Mouse (Mus musculus): ENCODE results near the gene Gm20388. TPM values are rescaled to one million over a fixed set of nuclear protein-coding genes. Genes with fewer than 3 reads are reported as not detected.

Gm20388 gene
- polyA plus RNA-seq, 1 experiment = 49.7 TPM

DNA sequence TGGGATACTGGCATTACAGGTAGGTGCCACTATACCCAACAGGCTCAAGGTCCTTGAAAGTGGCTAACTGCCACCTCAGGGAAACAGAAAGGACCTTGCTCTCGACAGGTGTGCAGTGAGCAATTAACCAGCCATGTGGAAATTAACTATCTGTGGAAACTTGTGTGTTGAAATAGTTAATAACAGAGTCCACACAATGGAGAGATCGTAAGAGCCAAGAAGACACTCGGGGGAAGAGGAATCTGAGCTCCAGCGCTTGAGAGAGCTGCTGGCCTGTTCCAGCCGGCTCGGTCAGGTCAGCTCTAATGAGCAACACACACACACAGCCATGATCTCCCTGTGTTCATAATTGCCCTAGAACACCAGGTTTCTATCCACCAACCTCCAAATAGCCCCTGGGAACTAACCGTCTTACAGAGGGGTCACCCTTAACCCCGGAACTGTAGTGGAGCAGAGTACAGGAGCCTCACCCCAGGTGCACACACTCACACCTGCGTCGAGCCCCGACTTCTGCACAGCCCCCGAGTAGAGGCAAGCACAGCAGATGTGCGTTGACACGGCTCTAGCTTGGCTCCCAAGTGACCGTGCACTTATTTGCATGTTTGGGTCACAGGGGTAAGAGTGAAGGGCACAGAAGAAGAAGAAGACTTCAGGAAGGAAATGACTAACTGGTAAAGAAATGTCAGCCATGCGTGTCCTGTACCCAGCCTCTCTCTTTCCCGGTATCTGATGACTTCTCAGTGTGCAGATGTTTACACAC, 814.4 kb downstream of the Gm20388 start:
- TF ChIP-seq POLR2A (IDR thresholded peaks at IDR 0.05; ENCODE audit: low read depth, low read length) (no peak), CTCF (conservative IDR thresholded peaks at IDR 0.05; ENCODE audit: insufficient read depth, insufficient read length, low read depth, low read length) (no peak)
- Histone ChIP-seq H3K27ac (ENCODE audit: insufficient read depth, low read depth, low read length) (peak overlapping the region; percentile 49), H3K4me3 (ENCODE audit: insufficient read depth, low read depth, low read length) (no peak overlapping the region), H3K4me1 (ENCODE audit: control insufficient read depth, insufficient read depth, low read length) (peaks cover 9% of the 10 kb centered on the region; the same call in 1 of the 2 replicates), H3K27me3 (replicated peaks; ENCODE audit: control insufficient read depth, insufficient read depth, low read length) (no peaks in the 10 kb centered on the region), H3K36me3 (ENCODE audit: control insufficient read depth, insufficient read depth, low read length) (no peaks in the 10 kb centered on the region)
- peak; percentile 84 for DNase-seq
- 21% methylated on average over 17 of the region's 17 CpGs for whole genome bisulfite sequencing

DNA sequence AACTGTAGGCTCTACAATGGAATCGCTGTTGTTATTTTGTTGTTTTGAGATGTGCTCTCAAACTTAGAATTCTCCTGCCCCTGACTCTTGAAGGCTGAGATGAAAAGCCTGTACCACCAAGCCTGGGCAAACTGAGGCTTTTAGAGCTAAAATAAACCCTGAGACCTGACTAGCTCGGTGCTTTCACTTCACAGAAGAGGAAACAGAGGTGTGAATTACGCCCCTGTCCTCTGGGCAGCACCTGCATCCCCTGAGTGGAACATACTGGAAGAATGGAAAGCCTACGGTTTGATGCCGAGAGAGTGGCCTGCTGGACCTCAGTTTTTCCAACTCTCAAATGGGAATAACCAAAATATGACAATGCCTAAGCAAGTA, 814.9 kb downstream of the Gm20388 start:
- Histone ChIP-seq H3K4me3 (ENCODE audit: insufficient read depth, low read depth, low read length) (no peak overlapping the region), H3K36me3 (ENCODE audit: control insufficient read depth, insufficient read depth, low read length) (no peaks in the 10 kb centered on the region), H3K27ac (ENCODE audit: insufficient read depth, low read depth, low read length) (peak overlapping the region; percentile 49; the same call in 1 of the 2 replicates), H3K4me1 (ENCODE audit: control insufficient read depth, insufficient read depth, low read length) (peaks cover 9% of the 10 kb centered on the region; the same call in 1 of the 2 replicates), H3K27me3 (replicated peaks; ENCODE audit: control insufficient read depth, insufficient read depth, low read length) (no peaks in the 10 kb centered on the region)
- TF ChIP-seq POLR2A (IDR thresholded peaks at IDR 0.05; ENCODE audit: low read depth, low read length) (no peak), CTCF (conservative IDR thresholded peaks at IDR 0.05; ENCODE audit: insufficient read depth, insufficient read length, low read depth, low read length) (no peak)
- WGBS = 73% methylated on average over 5 of the region's 5 CpGs
- DNase-seq = no peak

DNA sequence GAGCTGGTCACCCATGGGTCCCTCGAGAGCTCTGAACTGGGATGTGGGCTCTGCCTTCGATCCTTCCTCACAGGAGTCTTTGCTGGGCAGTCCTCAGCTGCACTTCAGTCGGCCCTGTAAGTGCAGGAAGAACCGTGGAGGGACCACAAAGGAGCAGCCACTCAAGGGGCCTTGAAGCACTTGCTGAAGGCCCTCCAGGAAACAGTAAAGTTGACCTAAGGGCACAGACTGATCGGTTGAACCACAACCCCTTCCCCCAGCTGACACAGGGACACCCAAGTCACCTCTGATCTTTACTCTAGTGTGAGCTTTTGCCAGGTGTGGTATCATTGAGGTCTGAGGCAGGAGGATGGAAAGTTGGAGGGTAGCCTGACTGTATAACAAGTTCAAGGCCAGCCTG, 815.4 kb downstream of the Gm20388 start:
- no peak for TF ChIP-seq CTCF (conservative IDR thresholded peaks at IDR 0.05; ENCODE audit: insufficient read depth, insufficient read length, low read depth, low read length)
- TF ChIP-seq POLR2A (IDR thresholded peaks at IDR 0.05; ENCODE audit: low read depth, low read length) = no peak
- H3K27me3 ChIP-seq (replicated peaks; ENCODE audit: control insufficient read depth, insufficient read depth, low read length) = no peaks in the 10 kb centered on the region
- no peak for DNase-seq
- peaks cover 9% of the 10 kb centered on the region; the same call in 1 of the 2 replicates for H3K4me1 ChIP-seq (ENCODE audit: control insufficient read depth, insufficient read depth, low read length)
- 76% methylated on average over 5 of the region's 5 CpGs for WGBS
- no peak overlapping the region for H3K4me3 ChIP-seq (ENCODE audit: insufficient read depth, low read depth, low read length)
- H3K36me3 ChIP-seq (ENCODE audit: control insufficient read depth, insufficient read depth, low read length) = no peaks in the 10 kb centered on the region
- no peak overlapping the region for H3K27ac ChIP-seq (ENCODE audit: insufficient read depth, low read depth, low read length)

DNA sequence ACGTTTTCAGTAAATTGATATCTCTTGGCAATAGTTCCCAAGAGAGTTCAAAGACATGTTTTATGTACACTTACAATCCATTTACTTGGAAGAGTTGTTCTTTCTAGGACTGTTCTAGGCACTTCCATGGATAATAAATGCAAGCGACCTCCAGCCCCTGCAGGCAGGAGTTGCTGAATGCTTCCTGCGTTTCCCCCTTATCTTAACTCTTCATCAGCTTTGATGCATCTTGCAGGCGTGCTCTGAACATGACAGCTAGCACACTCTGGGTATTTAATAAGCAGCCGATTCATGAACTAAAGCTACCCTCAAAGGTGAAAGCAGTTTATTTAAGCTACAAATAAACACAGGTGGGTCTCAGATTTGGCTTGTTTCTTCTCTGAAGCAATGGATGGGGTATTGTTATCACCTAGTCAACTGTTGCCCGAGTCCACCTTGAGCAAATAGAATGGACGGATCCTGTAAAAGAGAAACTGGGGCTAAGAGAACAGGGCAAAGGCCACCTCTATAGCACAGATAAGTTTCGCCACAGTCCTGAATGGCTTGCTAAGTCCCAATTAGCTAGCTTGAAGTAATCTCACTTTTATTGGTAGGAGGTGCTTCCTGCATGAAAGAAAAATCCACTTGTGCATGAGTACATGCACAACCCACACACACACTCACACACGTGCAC, 818.0 kb downstream of the Gm20388 start:
- Histone ChIP-seq H3K4me1 (ENCODE audit: control insufficient read depth, insufficient read depth, low read length) (peaks cover 9% of the 10 kb centered on the region; the same call in 1 of the 2 replicates), H3K36me3 (ENCODE audit: control insufficient read depth, insufficient read depth, low read length) (no peaks in the 10 kb centered on the region), H3K27me3 (replicated peaks; ENCODE audit: control insufficient read depth, insufficient read depth, low read length) (no peaks in the 10 kb centered on the region), H3K27ac (ENCODE audit: insufficient read depth, low read depth, low read length) (no peak overlapping the region), H3K4me3 (ENCODE audit: insufficient read depth, low read depth, low read length) (no peak overlapping the region)
- TF ChIP-seq CTCF (conservative IDR thresholded peaks at IDR 0.05; ENCODE audit: insufficient read depth, insufficient read length, low read depth, low read length) (no peak), POLR2A (IDR thresholded peaks at IDR 0.05; ENCODE audit: low read depth, low read length) (no peak)
- WGBS = 68% methylated on average over 9 of the region's 9 CpGs
- DNase-seq = no peak

DNA sequence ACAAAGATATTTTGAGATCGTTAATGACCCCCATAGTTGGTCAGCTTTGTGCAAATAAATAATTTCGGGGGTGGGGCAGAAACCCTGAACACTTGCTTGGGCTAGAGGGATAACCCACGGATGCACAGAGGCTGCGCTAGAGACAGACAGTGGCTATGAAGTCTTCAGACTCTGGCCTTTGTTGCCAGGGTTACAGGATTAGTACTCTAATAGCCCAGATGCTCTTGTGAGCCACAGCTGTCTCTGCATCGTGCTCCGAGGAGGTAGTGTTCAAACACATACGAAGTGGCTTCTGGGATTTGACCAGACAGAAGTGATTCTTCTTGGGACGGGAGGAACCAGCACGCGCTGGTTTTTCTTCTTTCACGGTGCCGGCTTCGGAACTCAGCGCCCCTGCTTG, 820.9 kb downstream of the Gm20388 start:
- H3K36me3 ChIP-seq (ENCODE audit: control insufficient read depth, insufficient read depth, low read length) = no peaks in the 10 kb centered on the region
- H3K27me3 ChIP-seq (replicated peaks; ENCODE audit: control insufficient read depth, insufficient read depth, low read length) = no peaks in the 10 kb centered on the region
- no peaks in the 10 kb centered on the region for H3K4me1 ChIP-seq (ENCODE audit: control insufficient read depth, insufficient read depth, low read length)
- DNase-seq = no peak
- TF ChIP-seq CTCF (conservative IDR thresholded peaks at IDR 0.05; ENCODE audit: insufficient read depth, insufficient read length, low read depth, low read length) (no peak), POLR2A (IDR thresholded peaks at IDR 0.05; ENCODE audit: low read depth, low read length) (no peak)
- H3K4me3 ChIP-seq (ENCODE audit: insufficient read depth, low read depth, low read length) = no peak overlapping the region
- no peak overlapping the region for H3K27ac ChIP-seq (ENCODE audit: insufficient read depth, low read depth, low read length)
- 66% methylated on average over 14 of the region's 14 CpGs for WGBS

DNA sequence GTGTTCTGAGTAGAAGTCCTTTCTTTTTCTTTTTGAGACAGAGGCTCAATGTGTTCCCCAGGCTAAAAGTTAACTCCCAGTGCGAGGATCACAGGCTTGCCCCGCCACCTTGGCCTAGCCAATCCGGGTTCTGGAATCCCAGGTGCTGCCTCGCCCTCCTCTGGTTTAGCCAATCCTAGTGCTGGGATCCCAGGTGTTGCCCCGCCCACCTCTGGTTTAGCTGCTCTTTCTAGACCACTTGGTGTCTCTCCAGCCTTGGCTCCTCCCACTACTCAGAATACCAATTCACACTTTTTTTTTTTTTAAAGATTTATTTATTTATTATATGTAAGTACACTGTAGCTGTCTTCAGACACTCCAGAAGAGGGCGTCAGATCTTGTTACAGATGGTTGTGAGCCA, 821.4 kb downstream of the Gm20388 start:
- Histone ChIP-seq H3K36me3 (ENCODE audit: control insufficient read depth, insufficient read depth, low read length) (no peaks in the 10 kb centered on the region), H3K27ac (ENCODE audit: insufficient read depth, low read depth, low read length) (no peak overlapping the region), H3K4me3 (ENCODE audit: insufficient read depth, low read depth, low read length) (no peak overlapping the region), H3K27me3 (replicated peaks; ENCODE audit: control insufficient read depth, insufficient read depth, low read length) (no peaks in the 10 kb centered on the region), H3K4me1 (ENCODE audit: control insufficient read depth, insufficient read depth, low read length) (no peaks in the 10 kb centered on the region)
- peak; percentile 88 for DNase-seq
- 80% methylated on average over 6 of the region's 6 CpGs for WGBS
- TF ChIP-seq POLR2A (IDR thresholded peaks at IDR 0.05; ENCODE audit: low read depth, low read length) = no peak
- no peak for TF ChIP-seq CTCF (conservative IDR thresholded peaks at IDR 0.05; ENCODE audit: insufficient read depth, insufficient read length, low read depth, low read length)

All from kidney, adult 2 months (tissue).